Mouse (Mus musculus): Measurements from ENCODE around the gene Klf1.

The Klf1 gene

GRCm38 (mm10) chr8:84901752-84902151 lies at the start of gene Klf1:
TSS of gene Klf1 (plus strand) at chr8:84901928.
- no peak for DNase-seq

DNA sequence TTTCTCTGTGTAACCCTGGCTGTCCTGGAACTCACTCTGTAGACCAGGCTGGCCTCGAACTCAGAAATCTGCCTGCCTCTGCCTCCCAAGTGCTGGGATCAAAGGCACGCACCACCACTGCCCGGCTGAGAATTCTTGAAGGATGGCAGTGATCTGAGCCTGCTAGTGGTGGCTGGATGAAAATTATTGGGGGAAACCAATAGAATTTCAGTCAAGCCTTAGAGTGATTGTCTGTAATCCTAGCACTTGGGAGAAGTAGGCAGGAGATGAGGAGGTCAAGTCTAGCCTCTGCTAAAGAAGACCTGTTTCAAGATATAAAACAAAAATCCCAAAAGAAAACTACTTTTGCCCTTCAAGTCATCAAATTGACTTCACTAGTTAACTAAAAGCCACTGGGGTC lies 45.3 kb upstream of the Klf1 start:
- DNase-seq, result no peak

GRCm38 (mm10) chr8:84856864-84857441 lies 44.8 kb upstream of the Klf1 start, which contains the start of gene Farsa:
TSS of gene Farsa (plus strand) at chr8:84856989.
- DNase-seq, result peak; percentile 91

GRCm38 (mm10) chr8:84871376-84872308 lies 30.1 kb upstream of the Klf1 start, which contains the start of gene Syce2:
TSS of gene Syce2 (plus strand) at chr8:84872111.
- DNase-seq, result peak; percentile 95

GRCm38 (mm10) chr8:84872309-84872965 lies 29.3 kb upstream of the Klf1 start:
- DNase-seq, result peak; percentile 60

- DNase-seq, result no peak
These were observed 28.7 kb upstream of the Klf1 start for GRCm38 (mm10) chr8:84873016-84873415.

DNA sequence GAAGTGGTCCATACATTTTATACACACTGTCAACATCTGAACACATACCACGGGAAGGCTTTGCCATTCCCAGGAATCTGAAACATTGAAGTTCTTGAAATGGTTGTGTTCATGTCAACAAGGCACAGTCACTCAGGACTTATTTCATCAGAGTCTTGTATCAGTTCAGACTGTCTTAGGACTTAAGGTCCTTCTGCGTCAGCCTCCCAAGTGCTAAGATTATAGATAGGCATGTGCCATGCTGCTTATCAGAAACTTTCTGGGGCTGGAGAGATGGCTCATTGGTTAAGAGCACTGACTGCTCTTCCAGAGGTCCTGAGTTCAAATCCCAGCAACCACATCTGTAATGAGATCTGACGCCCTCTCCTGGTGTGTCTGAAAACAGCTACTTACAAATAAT lies 27.4 kb upstream of the Klf1 start:
- no peak for DNase-seq

DNA sequence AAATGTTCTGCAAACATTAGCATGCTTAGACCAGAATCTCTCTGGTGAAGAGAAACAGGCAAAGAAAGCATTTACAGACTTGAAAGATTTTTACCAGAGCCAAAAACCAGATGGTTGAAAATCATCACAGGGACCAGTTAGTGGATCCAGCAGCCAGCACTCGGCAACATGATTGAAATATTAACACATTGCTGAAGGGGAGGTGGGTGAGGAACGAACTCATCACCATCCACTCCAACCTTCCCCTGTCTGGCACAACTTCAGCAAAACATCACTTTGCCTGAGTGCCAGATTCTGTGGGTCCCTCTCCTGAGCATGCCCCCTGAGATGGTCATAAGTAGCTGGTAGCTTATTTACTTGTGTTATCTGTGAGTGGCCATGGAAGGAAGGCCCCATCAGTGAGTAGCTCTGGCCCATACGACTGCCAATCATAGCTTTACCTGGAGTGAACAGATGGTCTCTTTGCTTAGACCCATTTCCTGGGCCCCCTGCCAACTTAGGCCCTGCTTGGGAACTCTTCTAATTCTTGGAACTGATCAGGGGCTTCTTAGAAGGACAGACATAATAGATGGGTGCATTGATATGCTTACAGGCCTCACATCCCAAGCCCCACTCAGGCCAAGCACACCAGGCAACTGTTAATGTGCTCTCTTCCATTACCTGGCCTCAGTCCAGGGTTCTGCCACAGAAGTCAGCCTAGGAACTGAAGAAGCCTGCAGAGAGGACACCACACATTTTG lies 24.3 kb upstream of the Klf1 start:
- DNase-seq, result no peak

GRCm38 (mm10) chr8:84878915-84879314 lies 22.8 kb upstream of the Klf1 start:
- no peak for DNase-seq

DNA sequence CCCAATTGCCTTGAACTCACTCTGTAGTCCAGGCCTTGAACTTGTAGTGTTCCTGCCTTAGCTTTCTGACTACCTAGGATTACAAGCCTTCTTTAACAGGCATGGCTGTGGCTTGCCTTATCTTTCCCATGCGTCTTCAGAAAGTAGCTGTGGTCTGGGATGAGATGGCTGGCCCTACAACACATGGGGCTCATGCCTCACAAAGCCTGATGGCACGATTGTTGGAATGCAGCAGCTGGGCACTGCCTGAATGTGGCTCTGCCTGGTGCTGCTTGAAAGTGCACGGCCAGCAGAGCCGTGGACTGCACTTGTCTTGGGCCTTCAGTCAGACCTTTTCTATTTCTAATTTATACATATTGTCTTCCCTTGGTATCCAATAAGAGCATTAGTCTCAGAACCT lies 17.0 kb upstream of the Klf1 start:
- no peak for DNase-seq

DNA sequence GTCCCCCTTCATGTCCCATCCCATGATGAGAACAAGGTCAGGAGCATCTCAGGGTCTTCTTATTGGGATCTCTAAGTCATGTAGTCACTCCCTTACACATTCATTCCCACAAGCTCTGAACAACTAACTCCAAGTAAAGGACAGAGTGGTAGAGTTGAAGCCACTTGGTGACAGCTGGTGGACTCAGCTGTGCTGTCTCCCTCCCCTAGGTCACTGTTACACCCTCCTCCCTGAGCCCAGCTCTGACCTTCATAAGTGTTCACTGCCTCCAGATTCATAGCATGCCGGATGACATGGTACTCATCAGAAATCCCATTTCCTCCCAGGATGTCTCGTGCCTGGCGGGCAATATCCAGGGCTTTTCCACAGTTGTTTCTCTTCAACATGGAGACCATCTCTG lies 13.4 kb upstream of the Klf1 start:
- no peak for DNase-seq

DNA sequence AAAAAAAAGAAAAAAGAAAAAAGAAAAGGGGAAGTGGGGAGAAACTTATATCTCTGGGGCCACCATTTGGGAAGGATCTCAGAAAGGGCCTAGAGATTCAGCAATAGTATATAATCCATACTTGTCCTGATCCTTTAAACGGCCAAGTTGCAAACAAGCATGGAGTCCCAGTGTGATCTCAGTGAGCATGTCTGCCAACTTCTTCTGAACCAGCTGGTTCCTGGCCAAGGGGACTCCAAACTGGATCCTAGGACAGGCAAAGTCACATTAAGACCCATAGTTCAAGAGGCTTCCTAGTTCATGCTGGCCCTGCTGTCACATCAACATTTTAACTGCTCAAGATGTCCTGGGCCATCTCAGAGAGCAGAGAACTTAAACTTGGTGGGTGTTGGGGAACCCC lies 12.6 kb upstream of the Klf1 start:
- DNase-seq, result no peak

DNA sequence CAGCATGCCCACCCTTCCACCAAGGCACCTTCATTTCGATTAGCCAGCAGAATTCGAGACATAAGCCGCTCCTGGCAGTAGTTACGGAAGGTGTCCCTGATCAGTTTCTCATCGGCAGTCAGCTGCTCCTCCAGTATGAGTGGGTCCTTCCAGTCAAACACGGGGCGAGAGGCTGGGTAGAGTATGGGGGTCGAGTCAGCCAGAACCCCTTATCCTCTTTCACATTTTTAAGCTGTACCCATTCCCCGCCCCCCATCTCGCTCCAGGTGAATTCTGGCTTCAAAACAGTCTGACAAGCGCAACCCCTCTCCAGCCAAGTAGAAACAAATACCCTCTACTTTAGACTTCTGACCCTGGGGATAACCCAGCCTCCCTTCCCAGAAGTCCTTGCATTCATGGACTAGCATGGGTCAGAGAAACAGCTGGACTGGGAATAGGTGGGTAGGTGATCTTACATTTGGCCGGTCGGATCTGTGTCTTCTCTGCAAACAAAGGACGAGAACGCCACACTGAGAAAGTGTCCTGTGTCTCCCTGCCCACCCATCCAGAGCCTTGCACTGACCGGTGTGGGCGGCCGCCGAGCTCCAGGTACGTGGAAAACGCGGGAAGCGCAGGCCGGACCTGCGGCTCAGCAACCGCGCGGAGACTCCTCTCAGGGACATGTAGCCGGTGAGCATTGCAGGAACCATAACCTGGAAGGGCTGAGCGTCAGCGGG lies 8.6 kb upstream of the Klf1 start:
- DNase-seq, result no peak

DNA sequence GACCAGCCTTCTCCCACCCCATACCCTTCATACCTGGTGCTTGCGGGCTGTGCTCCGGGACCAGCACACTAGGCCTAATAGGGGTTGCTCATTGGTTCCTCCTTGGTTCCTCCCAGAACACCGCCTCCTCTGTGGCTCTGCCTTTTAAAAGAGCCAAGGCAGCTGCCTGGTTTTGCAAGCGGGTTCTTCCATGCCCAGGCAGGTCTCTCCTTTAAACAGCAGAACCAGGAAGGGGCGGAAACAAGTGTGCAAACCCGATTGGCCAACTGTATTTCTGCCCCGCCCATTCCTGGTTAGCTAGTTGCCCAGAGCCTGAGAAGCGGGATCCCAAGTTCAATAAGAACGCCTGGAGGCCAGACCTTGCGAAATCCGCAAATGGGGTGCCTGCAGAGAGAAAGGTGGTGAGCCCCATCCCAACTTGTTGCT lies 8.0 kb upstream of the Klf1 start, which contains the start of gene Gcdh:
TSS of gene Gcdh (minus strand) at position 213 of the 426 bp plus-strand sequence.
- DNase-seq, result peak; percentile 85

GRCm38 (mm10) chr8:84895963-84896362 lies 5.8 kb upstream of the Klf1 start:
- no peak for DNase-seq

DNA sequence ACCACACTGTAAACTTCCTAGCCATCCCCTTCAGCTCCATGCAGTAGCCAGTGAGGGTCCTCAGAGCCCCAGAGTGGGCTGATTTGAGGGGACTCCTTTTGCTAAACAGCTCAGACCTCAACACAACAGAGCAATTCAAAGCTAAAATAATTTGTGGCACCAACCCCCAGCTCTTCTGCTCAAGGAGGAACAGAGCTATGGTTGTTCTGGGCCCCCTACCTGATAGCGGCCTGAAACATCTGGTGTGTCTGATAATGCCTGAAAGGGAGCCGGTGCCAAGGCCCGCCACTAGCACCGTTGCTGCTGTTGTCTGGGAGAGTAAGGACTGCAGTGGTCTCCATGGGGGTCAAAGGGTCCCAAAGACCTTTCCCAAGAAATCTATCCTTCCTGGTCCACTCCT lies 657 bp upstream of the Klf1 start:
- no peak for DNase-seq

- DNase-seq, result no peak
These were observed 715 bp downstream of the Klf1 start for GRCm38 (mm10) chr8:84902367-84902919.

- peak; percentile 99 for DNase-seq
These were observed 1.4 kb downstream of the Klf1 start for GRCm38 (mm10) chr8:84902920-84903661.

DNA sequence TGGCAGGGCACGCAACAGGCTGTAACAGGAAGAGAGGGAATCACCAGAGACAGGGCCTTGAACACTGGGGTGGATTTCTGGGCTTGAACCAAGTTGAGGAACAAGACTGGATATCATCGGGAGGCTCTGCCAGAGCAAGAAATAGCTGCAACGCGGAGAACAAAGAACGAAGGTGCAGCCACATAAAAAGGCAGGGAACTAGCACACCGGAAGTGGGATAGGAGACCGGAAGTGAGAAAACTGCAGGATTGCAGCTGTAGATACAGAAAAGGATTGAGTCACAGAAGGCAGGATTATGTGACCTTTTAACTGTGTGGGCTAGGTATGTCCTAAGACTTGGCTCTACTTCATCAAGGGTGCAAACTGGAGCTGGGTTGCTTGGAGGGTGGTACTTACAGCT lies 2.6 kb downstream of the Klf1 start:
- no peak for DNase-seq

- no peak for DNase-seq
These were observed 5.3 kb downstream of the Klf1 start for GRCm38 (mm10) chr8:84907037-84907436.

DNA sequence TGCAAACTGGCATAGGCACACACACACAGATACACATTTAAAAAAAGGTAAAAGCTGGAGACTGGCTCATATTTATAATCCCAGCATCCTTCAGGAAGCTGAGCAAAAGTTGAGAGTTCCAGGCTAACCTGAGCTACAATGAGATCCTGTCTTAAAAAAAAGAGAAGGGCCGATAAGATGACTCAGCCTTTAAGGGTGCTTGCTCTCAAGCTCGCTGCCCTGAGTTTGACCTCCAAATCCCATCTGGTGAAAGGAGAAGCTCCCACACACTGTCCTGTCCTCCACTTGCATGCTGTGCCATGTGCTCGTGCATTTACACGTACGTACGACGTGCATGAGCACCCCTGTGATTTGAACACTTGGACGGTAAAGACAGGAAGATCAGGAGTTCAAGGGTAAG lies 5.8 kb downstream of the Klf1 start:
- no peak for DNase-seq
